8 mouse cellular contexts compared by ENCODE assay signal in genomic region chr4:121215489-121215888, GRCm38 (mm10). TPM values are rescaled to one million over a fixed set of nuclear protein-coding genes. Genes with fewer than 3 reads are reported as not detected.
DNase-seq lines count a peak whose midpoint lies in the region; ATAC-seq lines count a peak whose summit lies in the region.

No protein-coding gene starts in this region.

- no peaks in the 10 kb centered on the region for H3K27me3 ChIP-seq in kidney, embryonic 14.5 days (ENCODE audit: control insufficient read depth, insufficient read depth, low read length)
- H3K27me3 ChIP-seq in neural tube, embryonic 11.5 days (ENCODE audit: control insufficient read depth, insufficient read depth, low read length): no peaks in the 10 kb centered on the region

- ATAC-seq in kidney, embryonic 14.5 days (ENCODE audit: low FRiP score, low TSS enrichment): peak; percentile 20; the same call in 1 of the 2 replicates
- peak; percentile 3; the same call in 1 of the 2 replicates for ATAC-seq in neural tube, embryonic 11.5 days (ENCODE audit: insufficient read depth, low FRiP score, low TSS enrichment)

- H3K9ac ChIP-seq in kidney, embryonic 14.5 days (ENCODE audit: low read depth, low read length): peak overlapping the region; percentile 97; the same call in 1 of the 2 replicates
- H3K9ac ChIP-seq in neural tube, embryonic 11.5 days (ENCODE audit: low read length): peak overlapping the region; percentile 96

- no peaks in the 10 kb centered on the region for H3K36me3 ChIP-seq in kidney, embryonic 14.5 days (ENCODE audit: control insufficient read depth, insufficient read depth, low read length)
- H3K36me3 ChIP-seq in neural tube, embryonic 11.5 days (ENCODE audit: control insufficient read depth, insufficient read depth, low read length): no peaks in the 10 kb centered on the region

- 0 out of 2 replicates have a peak overlapping the region, but pooled peaks have one; percentile 88 for H3K27ac ChIP-seq in kidney, embryonic 14.5 days (ENCODE audit: low read depth, low read length)
- no peak overlapping the region for H3K27ac ChIP-seq in neural tube, embryonic 11.5 days (ENCODE audit: low read depth, low read length)

- DNase-seq in kidney, postnatal 36 days: no peak
- DNase-seq in cerebellum, postnatal 25 days: peak; percentile 13 to 14
- DNase-seq in induced T-regulatory cell, adult 2 months (ENCODE audit: low read depth): peak; percentile 48
- DNase-seq in neural tube, embryonic 11.5 days (ENCODE audit: low spot score): no peak
- no peak for DNase-seq in right cerebral cortex, postnatal 14 days
- no peak for DNase-seq in urinary bladder, postnatal 10 days (ENCODE audit: low spot score)
- DNase-seq in urinary bladder, postnatal 36 days (ENCODE audit: low spot score in 2 of 2): no peak

- H3K9me3 ChIP-seq in kidney, embryonic 14.5 days (ENCODE audit: control insufficient read depth, low read length): no peaks in the 10 kb centered on the region
- no peaks in the 10 kb centered on the region for H3K9me3 ChIP-seq in neural tube, embryonic 11.5 days (ENCODE audit: control insufficient read depth, low read length)

- peaks cover 10% of the 10 kb centered on the region for H3K4me1 ChIP-seq in kidney, embryonic 14.5 days (ENCODE audit: control insufficient read depth, insufficient read depth, low read length)
- H3K4me1 ChIP-seq in neural tube, embryonic 11.5 days (ENCODE audit: control insufficient read depth, insufficient read depth, low read length): peaks cover 9% of the 10 kb centered on the region

- H3K4me2 ChIP-seq in kidney, embryonic 14.5 days (replicated peaks; ENCODE audit: low read depth, low read length): peak overlapping the region; percentile 52
- peak overlapping the region; percentile 43 for H3K4me2 ChIP-seq in neural tube, embryonic 11.5 days (ENCODE audit: low read depth)

- 34% methylated on average over 5 of the region's 5 CpGs for WGBS in kidney, embryonic 14.5 days
- 35% methylated on average over 5 of the region's 5 CpGs for WGBS in neural tube, embryonic 11.5 days

- H3K4me3 ChIP-seq in kidney, embryonic 14.5 days (ENCODE audit: low read length): peak overlapping the region; percentile 84
- H3K4me3 ChIP-seq in neural tube, embryonic 11.5 days (ENCODE audit: low read depth, low read length): peak overlapping the region; percentile 82

RNA-seq across cellular contexts. Expression of gene Rlf, which starts 0.6 kb away (rescaled TPM):
- 15.4 and 26.2 TPM in 2 replicates for polyA plus RNA-seq in kidney, embryonic 14.5 days (2014; fragmentation: Nextera tagmentation; extraction: Ambion mirVana)
- 24.4 and 26.0 TPM in 2 replicates for polyA plus RNA-seq in neural tube, embryonic 11.5 days (2014; fragmentation: Nextera tagmentation; extraction: Ambion mirVana)

Comparison
In these comparisons a context has a peak if more than half of its experiments do, and no peak if none do; other contexts are left out.
1. DNase-seq: peak in cerebellum, postnatal 25 days (2 of 2) and induced T-regulatory cell, adult 2 months (single experiment); none in kidney, postnatal 36 days (0 of 2), neural tube, embryonic 11.5 days (single experiment), right cerebral cortex, postnatal 14 days (single experiment), urinary bladder, postnatal 10 days (single experiment) and urinary bladder, postnatal 36 days (0 of 2).